Mouse (Mus musculus) lung, postnatal 0 days (tissue): Measurements from ENCODE around the gene Cdh10.

Source experiments
- CTCF ChIP-seq: IDR thresholded peaks from 2 replicates; pipeline ENCODE4 v1.5.1; 2016; ENCODE audit warnings: antibody characterized with exemption, mild to moderate bottlenecking
- EP300 ChIP-seq: IDR thresholded peaks from 2 replicates; pipeline ENCODE4 v1.6.1; 2016; ENCODE audit warnings: antibody characterized with exemption, mild to moderate bottlenecking, control low read depth

- TF ChIP-seq CTCF (no peak), EP300 (no peak)
Observed at GRCm38 (mm10) chr15:18841769-18842168, 23.0 kb downstream of the Cdh10 start.
